ENCODE assay signal across 16 mouse cellular contexts in genomic region chr6:34777981-34778668, GRCm38 (mm10). TPM values are rescaled to one million over a fixed set of nuclear protein-coding genes. Genes with fewer than 3 reads are reported as not detected.
DNase-seq lines count a peak whose midpoint lies in the region; ATAC-seq and TF ChIP-seq lines count a peak whose summit lies in the region.
"Had no signal": no experiment of that assay in that cellular context is flagged by ENCODE, and none has a peak within 500 bp of the region (broad histone marks: within the 10 kb centered on the region; RNA-seq: fewer than 3 reads in every experiment).

No protein-coding gene starts in this region.

- no peak overlapping the region for H3K9ac ChIP-seq in kidney, postnatal 0 days (ENCODE audit: low read depth, low read length)
- no peak overlapping the region for H3K9ac ChIP-seq in kidney, embryonic 14.5 days (ENCODE audit: low read depth, low read length)
- H3K9ac ChIP-seq: limb, embryonic 13.5 days had no signal

- WGBS in kidney, postnatal 0 days, result 77% methylated on average over 10 of the region's 10 CpGs
- WGBS in kidney, embryonic 14.5 days, result 79% methylated on average over 10 of the region's 10 CpGs

- no peak overlapping the region for H3K4me2 ChIP-seq in kidney, postnatal 0 days (ENCODE audit: low read length)
- H3K4me2 ChIP-seq in kidney, embryonic 14.5 days (replicated peaks; ENCODE audit: low read depth, low read length), result no peak overlapping the region
- H3K4me2 ChIP-seq: limb, embryonic 13.5 days had no signal

- no peak overlapping the region for H3K4me3 ChIP-seq in kidney, postnatal 0 days (replicated peaks; ENCODE audit: low read depth, low read length)
- H3K4me3 ChIP-seq in kidney, embryonic 14.5 days (ENCODE audit: low read length), result no peak overlapping the region
- H3K4me3 ChIP-seq: erythroblast, embryonic 14.5 days; limb, embryonic 13.5 days had no signal

- no peak for ATAC-seq in CD4-positive, CD25-positive, alpha-beta regulatory T cell, adult 4 months
- no peak for ATAC-seq in kidney, postnatal 0 days (replicated peaks; ENCODE audit: low FRiP score, low read depth)
- ATAC-seq in kidney, embryonic 14.5 days (ENCODE audit: low FRiP score, low TSS enrichment), result no peak

- peak; percentile 46 for DNase-seq in CD4-positive, CD25-positive, alpha-beta regulatory T cell, adult 2 months (ENCODE audit: low read depth, low spot score)
- DNase-seq in kidney, postnatal 0 days (ENCODE audit: low spot score), result no peak
- DNase-seq in 3T3-L1 (ENCODE audit: low read depth, low spot score) (peak; percentile 73), R1 (ENCODE audit: low read depth, low spot score) (peak; percentile 66)
- DNase-seq in adrenal gland, postnatal 14 days, result no peak
- DNase-seq in retina, embryonic 14.5 days (ENCODE audit: low spot score), result no peak
- DNase-seq: cerebellum, postnatal 25 days; heart, adult 18-20 months; heart, postnatal 14 days; kidney, adult 18-20 months; lung, postnatal 4 days; right cerebral cortex, postnatal 4 days had no signal

- H3K27me3 ChIP-seq in kidney, postnatal 0 days (ENCODE audit: insufficient read depth, low read length), result no peaks in the 10 kb centered on the region
- no peaks in the 10 kb centered on the region for H3K27me3 ChIP-seq in kidney, embryonic 14.5 days (ENCODE audit: control insufficient read depth, insufficient read depth, low read length)
- H3K27me3 ChIP-seq: limb, embryonic 13.5 days had no signal

- no peaks in the 10 kb centered on the region for H3K9me3 ChIP-seq in kidney, postnatal 0 days (replicated peaks; ENCODE audit: low read length)
- no peaks in the 10 kb centered on the region for H3K9me3 ChIP-seq in kidney, embryonic 14.5 days (ENCODE audit: control insufficient read depth, low read length)
- H3K9me3 ChIP-seq: limb, embryonic 13.5 days had no signal

- no peak overlapping the region for H3K27ac ChIP-seq in kidney, postnatal 0 days
- no peak overlapping the region for H3K27ac ChIP-seq in kidney, embryonic 14.5 days (ENCODE audit: low read depth, low read length)
- H3K27ac ChIP-seq: limb, embryonic 13.5 days had no signal

- H3K4me1 ChIP-seq in kidney, postnatal 0 days (replicated peaks; ENCODE audit: insufficient read depth, low read length), result no peaks in the 10 kb centered on the region
- no peaks in the 10 kb centered on the region for H3K4me1 ChIP-seq in kidney, embryonic 14.5 days (ENCODE audit: control insufficient read depth, insufficient read depth, low read length)
- H3K4me1 ChIP-seq: limb, embryonic 13.5 days had no signal

- H3K36me3 ChIP-seq in kidney, postnatal 0 days (ENCODE audit: insufficient read depth, low read length), result no peaks in the 10 kb centered on the region
- peaks cover 3% of the 10 kb centered on the region; the same call in 1 of the 2 replicates for H3K36me3 ChIP-seq in kidney, embryonic 14.5 days (ENCODE audit: control insufficient read depth, insufficient read depth, low read length)

- peak; percentile 52; the same call in 1 of the 2 replicates for TF ChIP-seq CTCF in kidney, postnatal 0 days (IDR thresholded peaks at IDR 0.05; ENCODE audit: low read depth)

RNA-seq across cellular contexts. Expression of gene Agbl3, which starts 2.1 kb away (rescaled TPM):
- polyA plus RNA-seq in CD4-positive, CD25-positive, alpha-beta regulatory T cell, adult 4 months (2017; shearing (Covaris generic)), result 1 to 10 TPM; 2.2 to 3.4 TPM
- 14.6 and 17.1 TPM in 2 replicates for polyA plus RNA-seq in kidney, postnatal 0 days (2015; fragmentation: Nextera tagmentation; extraction: Ambion mirVana)
- 6.2 and 10.7 TPM in 2 replicates for polyA plus RNA-seq in kidney, embryonic 14.5 days (2014; fragmentation: Nextera tagmentation; extraction: Ambion mirVana)
- 12.5 and 17.1 TPM in 2 replicates for total RNA-seq in adrenal gland, postnatal 14 days (2021)

Comparison
In these comparisons a context has a peak if more than half of its experiments do, and no peak if none do; other contexts are left out.
1. DNase-seq: peak in CD4-positive, CD25-positive, alpha-beta regulatory T cell, adult 2 months (single experiment), 3T3-L1 (single experiment) and R1 (single experiment); none in kidney, postnatal 0 days (single experiment), adrenal gland, postnatal 14 days (single experiment) and retina, embryonic 14.5 days (single experiment).